Mouse (Mus musculus) regulatory T cell (primary cell): ENCODE results near the gene 1700034J05Rik.

ENCODE experiments used
- in situ Hi-C: fragments of 300-600 bp; cut with MboI, MseI; formaldehyde crosslinking; loops from one replicate; pipeline ENCODE4 v1.15.1; 2025; ENCODE audit warnings: high pct_unique_total_duplicates

1700034J05Rik gene

DNA sequence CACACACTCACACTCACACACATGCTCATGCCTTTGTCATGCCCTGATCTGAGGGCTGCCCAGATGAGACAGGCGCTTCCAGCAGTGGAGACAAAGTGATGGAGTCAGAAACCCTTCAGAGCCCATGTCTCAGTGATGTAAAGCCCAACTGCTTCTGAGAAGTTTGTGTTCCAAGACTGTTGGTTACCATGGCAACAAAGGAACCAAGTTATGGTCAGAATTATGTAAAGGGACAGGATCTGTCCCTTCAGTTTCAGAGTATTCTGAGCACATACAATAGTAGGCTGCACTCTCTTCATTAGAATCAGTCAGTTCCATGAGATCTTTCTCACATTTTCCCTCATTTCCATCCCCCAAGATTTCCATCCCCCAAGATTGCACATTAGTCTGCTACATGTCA is at the start of gene 1700034J05Rik:
1700034J05Rik (minus strand) TSS at position 165 of the 400 bp plus-strand sequence.
- in situ Hi-C loops: no loop called here

DNA sequence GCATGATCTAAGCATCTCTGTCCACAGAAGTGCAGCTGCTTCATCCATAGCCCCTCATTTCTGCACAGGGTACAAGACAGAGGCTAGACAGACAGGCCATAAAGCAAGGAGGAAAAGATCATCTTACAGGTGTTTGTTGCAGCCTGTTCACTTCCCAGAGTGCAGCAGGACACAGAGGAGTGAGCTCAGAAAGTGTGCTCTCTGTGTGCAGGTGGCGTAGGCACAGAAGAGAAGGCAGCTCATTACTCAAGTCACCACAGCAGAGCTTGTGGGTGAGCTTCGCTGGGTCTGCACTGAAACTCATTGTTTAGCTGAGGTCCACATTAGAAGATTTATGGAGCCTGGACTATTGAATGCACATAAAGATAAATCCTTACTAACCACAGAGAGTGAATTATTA is 45.5 kb upstream of the 1700034J05Rik start:
- in situ Hi-C loops: no loop called here

DNA sequence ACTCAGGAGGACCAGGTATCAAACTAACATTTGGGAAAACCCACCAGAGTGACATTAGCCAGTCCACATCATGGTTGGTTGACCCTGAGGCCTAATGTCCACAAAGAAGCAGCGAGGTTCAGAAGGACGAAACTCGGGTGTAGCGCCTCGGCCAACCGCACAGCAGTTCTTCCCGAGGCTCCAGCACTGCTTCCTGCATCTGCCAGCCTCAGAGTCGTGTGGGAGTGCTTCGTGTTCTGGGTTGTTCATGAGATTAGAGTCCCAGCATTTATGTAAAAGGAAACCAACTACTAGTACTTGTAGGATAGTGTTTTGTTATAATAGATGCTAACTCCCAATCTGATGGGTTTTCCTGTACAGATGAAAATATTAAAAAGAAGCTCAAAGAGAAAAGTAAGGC is 45.1 kb upstream of the 1700034J05Rik start:
- in situ Hi-C loops: no loop called here

DNA sequence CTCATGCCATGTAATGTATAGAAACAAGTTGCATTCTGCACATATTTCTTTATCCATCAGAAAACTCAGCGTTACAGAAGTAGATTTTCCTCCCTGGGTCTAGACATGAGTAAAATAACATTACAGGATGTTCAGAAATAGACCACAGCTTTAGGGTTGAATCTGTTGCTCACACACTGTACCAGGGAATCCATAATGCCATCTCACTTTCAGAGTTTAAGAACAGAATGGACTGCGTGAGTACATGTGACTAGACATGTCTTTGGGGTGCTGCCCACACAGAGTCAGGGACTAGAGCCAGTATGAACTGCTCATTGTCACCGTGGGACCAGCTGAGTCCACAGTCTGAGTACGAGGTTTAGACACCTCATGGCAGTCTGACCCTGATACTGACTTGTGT is 44.5 kb upstream of the 1700034J05Rik start:
- in situ Hi-C loops: no loop called here

DNA sequence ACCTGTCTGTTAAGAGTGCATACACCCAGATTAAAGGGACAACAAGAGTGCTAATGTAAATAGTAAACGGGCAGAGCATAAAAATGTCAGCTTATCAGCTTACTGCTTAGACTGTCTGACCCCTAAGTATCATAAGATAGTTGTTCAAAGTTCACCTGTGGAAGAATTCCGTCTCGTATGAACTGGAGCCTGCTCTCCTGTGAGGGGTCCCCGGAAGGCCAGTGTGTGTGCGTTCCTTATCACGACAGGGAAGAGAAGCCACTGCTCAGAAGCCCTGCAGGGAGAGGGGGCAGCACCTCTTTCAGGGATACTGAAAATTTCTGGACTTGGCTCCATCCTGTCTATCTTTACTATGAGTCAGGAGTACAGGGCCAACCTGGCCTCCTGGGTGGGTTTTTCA is 42.8 kb upstream of the 1700034J05Rik start:
- in situ Hi-C loops: no loop called here

DNA sequence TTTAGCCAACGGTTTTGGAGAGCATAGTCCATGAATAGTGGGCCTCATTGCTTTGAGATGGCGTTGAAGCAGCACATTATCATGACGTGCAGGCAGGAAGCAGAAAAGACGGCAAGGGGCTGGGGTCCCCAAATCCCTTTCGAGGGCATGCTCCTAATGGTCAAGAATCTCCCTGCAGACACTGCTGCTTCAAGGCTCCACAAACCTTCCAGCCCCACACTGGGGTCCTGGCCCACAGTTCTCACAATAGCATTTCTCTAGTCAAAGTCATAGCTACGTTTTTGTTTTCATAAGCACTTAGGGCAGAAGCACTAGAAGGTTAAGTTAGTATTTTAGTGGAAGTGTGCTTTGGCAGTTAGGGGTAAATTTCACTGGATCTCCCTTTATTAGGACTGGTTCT is 41.7 kb upstream of the 1700034J05Rik start:
- in situ Hi-C loops: no loop called here

DNA sequence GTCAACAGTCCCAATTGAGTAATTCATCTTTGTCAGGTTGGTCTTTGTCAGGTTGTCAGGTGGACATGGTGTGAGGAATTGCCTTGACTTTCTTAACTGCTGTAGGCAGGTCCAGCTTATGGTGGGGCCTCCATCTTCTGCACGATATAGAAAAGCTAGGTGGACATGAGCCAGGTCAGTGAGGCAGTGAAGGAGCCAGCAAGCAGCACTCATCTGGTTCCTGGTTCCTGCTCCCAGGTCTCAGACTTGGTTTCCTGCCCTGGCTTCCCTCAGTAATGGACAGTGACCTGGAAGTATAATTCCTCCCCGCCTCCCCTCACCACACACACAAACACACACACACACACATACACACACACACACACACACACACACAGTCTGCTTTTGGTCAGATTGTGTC is 41.2 kb upstream of the 1700034J05Rik start:
- in situ Hi-C loops: no loop called here

DNA sequence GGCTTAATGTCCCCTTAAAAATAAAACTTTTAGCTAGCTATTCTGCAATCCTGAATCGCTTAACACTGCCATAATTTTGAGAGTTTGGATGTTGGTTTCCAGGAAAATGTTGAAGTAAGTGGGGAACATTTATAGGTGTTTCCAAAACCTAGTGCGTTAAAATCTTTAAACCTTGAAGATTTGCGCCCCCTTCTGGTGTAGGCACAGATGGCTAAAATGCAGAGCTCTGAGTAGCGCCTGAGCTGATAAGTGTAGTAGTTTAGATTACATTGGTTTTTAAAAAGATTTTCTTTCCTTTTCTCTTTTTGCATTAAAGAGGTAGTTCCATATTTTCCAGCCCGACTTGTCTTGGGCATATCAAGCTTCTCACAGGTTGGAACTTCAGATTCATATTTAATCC is 40.0 kb upstream of the 1700034J05Rik start:
- in situ Hi-C loops: loop anchor here (5.0 kb wide), 1 partner anchor 167 kb away; no protein-coding TSS in a partner anchor

DNA sequence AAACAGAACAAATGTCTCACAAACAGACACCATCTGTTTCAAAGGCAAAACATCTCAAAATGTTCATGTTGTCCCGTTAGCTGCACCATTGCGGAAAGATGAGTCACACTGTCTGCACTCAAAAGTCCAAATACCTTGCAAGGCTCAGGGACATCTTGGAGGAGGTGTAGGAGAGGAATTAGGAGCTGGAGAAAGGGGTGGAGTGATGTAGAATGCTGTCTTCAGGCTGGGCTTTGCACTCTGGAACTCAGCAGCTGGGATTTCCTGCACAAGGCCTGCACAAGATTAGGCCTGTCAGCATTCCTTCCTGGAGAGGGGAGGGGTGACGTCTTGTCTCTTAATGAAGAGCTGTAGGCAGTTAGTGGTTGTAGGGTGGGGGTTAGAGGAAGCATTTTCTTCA is 30.3 kb upstream of the 1700034J05Rik start:
- in situ Hi-C loops: no loop called here

DNA sequence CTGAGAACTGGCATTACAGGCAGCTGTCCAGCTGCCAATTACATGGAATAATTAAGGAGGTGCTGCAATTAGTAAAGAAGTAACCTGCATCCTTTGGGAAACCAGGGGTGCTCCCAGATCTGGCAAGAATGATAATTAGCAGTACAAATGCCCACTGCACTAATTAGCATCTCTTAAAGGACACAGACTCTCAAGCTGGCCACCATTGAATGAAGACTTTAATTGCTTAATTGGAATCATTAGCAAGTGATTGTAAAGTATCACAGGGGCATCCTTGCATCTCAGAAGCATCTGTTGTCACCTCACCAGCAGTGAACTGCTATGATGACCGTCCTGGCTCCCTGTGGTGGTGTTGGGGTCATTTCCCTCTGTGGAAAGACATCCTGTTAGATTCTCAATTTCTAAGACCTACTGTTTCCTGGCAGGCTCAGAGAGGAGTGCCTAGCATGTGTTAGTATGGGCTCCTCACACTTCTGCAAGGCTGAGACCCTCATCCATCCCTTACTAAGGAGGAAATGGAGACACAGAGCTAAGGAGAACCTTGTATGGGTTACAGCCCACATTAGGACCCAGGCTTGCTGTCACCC is 27.1 kb upstream of the 1700034J05Rik start:
- in situ Hi-C loops: no loop called here

DNA sequence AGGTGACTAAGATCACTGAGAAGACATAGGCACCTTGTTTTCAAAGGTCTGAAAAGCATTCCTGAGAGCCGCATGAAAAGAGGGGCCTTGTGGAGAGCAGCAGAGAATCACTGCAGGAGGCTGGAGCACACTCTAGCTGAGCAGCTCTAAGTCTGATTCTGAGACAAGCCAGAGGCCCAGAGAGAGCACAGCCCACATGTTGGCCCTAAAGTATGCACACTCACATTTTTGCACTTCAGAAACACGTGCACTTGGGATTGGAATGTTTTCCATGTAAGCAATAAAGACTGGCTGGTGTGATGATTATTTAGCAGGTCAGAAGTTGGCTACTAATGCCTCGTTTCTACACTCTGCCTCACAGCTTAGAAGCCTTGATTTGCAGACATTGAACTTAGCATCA is 25.7 kb upstream of the 1700034J05Rik start:
- in situ Hi-C loops: no loop called here

DNA sequence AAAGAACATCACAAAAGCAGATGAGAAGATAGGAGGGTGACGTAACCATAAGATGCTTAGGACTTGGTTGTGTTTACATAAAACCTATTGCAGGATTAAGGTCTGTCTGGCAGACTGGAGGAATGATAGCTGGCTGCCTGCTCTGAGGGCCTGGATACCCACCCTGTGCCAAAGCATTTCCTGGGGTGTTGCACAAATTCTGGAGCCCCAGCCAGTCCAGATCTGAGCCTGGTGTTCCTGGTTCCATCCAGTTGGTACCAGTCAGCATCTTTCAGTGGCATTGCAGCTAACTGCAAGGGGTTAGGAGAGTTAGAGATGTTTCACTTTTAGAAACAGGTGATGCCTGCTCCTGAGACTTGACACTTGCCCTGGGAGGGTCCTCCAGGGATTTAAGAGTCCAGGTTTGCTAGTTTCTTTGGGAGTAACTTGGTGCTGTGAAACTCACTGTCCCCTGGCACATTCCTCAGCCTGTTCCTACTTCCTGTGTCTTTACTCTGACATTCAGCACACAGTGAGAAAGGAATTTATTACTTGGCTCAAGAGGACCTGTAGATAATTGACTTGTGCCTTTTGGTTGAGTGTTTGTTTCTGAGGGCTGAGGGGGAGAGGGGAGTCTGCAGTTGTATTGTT is 25.0 kb upstream of the 1700034J05Rik start:
- in situ Hi-C loops: no loop called here

DNA sequence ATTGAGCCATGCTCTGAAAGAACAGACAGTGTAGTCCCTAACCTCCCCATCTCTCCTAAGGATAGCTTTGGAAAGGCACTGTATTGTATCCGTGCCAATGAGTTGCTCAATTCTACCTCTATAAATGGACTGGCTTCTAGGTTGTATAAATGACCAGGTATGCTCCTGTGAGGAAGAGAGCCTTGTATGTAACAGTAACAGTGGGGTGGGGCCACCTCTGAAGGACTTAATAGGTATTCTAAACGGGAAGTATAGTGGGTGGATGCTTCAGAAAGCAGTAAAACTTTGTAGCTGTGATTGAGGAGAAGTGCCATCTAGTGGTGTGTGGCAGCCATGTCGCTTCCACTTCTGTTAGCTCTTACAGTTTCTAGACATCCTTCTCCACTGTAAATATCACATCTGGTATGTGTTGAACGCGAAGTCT is 24.5 kb upstream of the 1700034J05Rik start:
- in situ Hi-C loops: no loop called here

DNA sequence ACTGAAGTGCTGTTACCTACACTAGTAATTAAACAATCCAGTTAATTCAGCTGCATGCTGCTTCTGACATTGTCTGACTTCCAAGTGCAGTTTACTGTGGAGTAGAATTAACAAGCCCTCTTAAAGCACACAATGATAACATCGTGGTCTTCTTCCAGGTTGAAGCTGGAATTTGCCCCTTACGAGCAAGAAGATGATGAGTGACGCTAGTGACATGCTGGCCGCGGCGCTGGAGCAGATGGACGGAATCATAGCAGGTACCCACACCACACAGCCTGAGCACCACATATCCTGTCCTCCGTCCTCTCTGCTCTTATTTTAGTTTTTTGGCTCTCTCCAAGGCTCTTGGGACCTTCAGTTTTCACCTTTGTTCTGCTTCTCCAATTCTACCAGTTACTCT is 22.2 kb upstream of the 1700034J05Rik start:
- in situ Hi-C loops: no loop called here

DNA sequence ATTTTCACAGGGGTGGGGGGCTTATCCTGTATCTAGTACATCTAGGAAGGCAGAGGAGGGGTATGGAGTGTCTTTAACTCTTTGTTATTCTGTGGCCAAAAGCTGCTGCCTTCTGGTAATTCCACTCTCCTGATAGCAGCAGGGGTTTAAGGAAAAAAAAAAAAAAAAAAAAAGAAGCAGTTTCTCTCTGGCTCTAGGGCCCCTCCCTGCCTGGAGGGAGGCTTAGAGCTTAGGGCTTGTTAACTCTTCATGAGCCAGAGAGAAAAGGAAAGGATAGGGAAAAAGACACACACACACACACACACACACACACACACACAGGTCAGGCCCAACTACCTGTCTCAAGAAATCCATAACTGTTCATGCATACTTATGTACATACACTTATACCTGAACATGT is 19.6 kb upstream of the 1700034J05Rik start:
- in situ Hi-C loops: no loop called here

DNA sequence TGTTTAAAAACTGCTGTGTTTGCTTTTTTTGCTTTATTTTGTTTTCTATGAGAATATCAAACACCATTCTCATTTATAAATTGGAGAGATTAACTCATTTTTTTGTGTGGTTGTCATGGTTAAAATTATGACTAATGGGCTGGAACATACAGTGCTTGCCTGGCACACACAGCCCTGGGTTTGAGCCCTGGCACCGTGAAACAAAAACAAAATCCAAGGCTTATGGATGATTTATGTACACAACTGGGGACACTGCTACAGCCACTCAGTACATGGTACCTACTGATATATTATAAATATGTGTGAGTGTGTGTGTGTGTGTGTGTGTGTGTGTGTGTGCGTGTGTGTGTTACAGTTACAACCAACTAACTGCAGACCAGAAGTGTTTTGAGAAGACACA is 19.2 kb upstream of the 1700034J05Rik start:
- in situ Hi-C loops: no loop called here

DNA sequence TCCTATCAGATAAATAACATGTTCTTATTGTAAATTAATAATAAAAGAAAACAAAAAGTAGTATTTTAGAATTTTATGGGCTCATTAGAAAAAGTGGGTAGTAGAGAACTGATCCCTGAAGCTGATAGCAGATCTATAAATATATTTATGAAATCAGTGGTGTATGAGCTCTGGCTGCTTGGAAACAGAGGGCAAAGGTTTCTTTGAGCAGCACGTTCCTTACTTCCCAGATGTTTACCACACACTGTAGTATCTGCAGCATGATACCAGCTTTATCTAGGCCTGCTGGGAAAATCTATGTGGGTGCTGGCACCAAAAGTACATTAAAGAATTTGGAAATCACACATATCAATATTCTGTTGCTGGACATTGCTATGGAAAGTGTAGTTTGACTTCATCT is 18.5 kb upstream of the 1700034J05Rik start:
- in situ Hi-C loops: no loop called here

DNA sequence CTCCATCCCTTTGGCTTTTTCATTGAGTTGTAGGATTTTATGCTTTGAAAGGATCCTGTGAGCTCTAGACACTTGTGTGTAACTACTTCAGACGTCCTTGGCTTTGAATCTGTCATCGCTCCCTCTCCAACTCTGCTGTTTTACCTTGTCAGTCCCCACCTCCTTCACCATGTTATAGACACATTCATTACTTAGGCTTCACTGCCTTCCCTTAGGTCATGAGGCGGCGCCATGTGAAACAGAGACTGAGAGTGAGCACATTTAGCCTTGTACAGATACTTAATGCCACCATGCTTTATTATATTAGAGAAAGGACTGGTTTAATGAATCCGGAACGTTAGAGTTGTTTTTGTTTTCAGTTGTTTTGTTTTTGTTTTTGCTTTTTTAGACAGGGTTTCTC is 17.8 kb upstream of the 1700034J05Rik start:
- in situ Hi-C loops: no loop called here

DNA sequence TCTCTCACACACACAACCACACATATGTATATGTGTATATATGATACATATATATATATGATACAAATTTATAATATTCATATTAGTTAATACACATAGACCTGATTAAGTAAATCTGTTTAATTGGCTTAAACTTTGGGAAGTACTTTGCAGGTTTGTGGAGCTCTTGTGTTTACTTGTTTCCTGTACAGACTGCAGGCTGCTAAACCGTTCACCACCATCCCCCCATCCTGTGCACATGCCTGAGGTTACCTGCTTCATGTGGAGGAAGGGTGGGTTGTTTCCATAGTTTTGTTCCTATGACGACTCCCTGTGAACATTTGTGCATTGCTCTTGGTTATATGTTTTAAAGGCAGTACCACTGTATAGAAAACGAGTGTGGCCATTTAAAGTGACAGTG is 17.1 kb upstream of the 1700034J05Rik start:
- in situ Hi-C loops: no loop called here

DNA sequence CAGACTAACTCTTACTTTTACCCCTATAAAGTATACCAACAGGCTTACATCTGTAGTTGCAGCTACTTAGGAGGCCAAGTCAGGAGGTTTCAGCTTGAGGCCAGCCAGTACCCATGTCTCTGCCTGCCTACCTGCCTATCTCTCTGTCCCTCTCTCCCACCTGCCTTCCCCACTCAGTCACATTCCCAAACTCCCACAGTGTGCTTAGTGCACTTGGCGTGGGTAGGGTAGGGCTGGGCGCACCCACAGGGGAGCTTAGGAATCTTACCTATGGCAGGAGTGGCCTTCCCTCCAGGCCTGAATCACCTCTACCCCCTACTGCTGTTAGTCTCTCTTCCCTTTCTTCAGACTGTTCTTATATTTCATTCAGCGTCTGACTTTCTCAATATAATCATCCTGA is 16.6 kb upstream of the 1700034J05Rik start:
- in situ Hi-C loops: no loop called here

DNA sequence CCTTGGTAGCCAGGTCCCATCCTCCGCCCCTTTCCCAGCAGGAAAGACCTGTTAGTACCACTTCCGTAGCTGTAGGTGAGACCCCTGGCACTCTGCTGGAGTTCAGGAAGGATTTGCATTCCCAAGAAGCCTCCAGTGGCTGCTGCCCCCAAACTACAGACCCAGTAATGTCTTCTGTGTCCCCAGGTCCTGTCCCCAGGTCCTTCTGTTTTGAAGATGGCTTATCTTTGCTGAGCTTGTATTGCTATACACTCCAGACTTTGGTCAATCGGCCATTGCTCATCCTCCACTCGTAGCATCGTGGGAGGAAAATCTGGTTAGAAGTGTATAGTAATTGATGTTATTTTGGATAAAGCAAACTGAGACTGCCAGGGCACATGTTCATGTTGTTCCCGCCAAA is 13.6 kb upstream of the 1700034J05Rik start:
- in situ Hi-C loops: no loop called here

DNA sequence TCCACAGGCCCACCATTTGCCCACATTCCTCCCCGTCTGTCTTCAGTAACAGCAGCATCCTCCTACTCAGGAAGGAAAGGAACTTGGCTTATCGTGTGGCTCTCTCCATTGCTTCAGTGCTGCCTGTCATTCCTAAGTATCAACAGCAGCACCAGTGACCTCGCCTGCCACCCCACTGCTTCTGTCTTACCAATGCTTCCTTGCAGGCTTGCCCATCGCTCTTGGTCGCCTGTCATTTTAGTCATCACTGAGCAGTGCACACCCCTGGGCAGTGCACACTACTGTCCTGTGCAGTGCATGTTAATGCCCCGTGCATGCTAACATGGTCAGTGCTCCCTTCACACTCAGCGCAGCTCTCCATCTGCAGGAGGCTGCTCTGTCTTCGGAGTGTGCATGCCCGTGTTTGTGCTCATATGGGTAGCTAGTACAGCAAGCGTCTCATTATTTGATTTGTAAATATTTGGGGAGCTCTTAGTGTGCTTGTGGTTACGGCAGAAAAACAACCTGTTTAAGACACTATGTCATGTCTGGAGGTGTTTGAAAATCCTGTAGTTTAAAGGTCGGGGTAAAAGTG is 12.3 kb upstream of the 1700034J05Rik start:
- in situ Hi-C loops: no loop called here

DNA sequence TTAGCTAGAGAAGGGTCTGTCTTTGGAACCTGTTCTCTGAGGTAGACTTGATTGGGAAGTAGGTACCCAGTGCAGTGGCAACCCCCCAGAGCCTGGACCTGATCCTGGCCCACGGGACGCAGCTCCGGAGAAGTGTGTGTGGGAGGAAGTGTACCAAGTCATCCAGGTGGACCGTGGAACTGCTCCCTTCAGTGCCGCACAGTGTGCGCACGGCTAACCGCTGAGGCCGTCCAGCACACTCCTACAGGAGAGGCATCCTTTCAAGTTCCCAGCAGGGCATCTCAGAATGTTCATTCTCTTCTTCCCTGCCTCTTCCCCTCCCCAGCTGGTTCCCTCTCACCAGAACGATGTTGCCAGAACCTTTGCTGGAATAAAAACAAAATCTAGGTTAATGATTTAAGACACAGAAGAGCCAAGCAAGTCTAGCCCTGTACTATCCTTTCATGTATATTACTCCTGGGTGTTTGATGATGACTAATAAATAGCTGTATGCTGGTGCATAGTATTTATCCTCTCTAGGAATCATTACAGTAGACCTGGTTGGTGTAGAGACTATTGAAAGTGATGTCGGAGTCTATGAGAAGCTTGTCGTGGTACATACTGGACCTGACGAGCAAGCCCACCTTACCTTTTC is 11.0 kb upstream of the 1700034J05Rik start:
- in situ Hi-C loops: no loop called here
